Mouse (Mus musculus) urinary bladder, adult 18-20 months (tissue): ENCODE results near the gene Ophn1.
A peak's percentile ranks its signal among the peaks of the same experiment; 100 is the strongest.

Experiments
- DNase-seq, 2 experiments: peaks; one replicate each; pipeline ENCODE4 v3.0.0; 2022; ENCODE audit warnings: low spot score in 2 of 2, mixed read lengths in 2 of 2

Gene Ophn1

GRCm38 (mm10) chrX:98890406-98891116, at the start of gene Ophn1:
Gene Ophn1, minus strand, starts transcription at chrX:98891025.
- peak; percentile 57 to 58 for DNase-seq

DNA sequence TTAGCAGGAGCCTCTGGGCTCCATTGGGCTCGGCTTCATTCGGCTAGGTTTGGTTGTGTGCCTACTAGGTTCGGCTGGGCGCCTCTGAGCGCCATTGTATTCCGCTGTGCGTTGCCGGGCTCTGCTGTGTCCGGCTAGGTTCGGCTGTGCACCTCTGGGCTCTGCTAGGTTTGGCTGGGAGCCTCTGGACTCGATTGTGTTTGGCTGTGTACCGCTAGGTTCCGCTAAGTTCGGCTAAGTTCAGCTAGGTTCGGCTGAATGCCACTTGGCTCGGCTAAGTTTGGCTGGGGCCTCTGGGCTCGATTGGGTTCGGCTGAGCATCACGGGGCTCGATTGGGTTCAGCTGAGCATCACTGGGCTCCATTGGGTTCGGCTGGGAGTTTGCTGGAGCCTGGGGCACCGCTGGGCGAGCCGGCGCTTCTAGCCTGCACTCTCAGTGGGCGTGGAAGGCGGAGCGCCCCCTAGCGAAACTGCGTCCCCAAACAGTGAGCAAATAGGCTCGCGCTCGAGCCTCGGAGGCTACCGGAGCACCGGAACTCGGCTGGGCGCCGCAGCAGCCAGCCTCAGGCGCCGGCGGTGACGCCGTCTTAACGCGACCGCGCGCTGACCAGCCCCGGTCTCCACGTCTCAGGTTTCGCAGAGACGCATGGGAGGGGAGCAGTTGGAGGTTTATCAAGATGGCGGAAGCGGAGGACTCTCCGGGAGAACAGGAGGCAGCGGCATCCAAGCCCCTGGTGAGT, 46.9 kb upstream of the Ophn1 start:
- DNase-seq = peak; percentile 82 to 87

- peak; percentile 93 to 95 for DNase-seq
Observed at GRCm38 (mm10) chrX:98936707-98937554, 46.1 kb upstream of the Ophn1 start.

GRCm38 (mm10) chrX:98936101-98936500, 45.3 kb upstream of the Ophn1 start, which contains the start of gene Yipf6:
Gene Yipf6, plus strand, starts transcription at chrX:98936316.
- DNase-seq = no peak

DNA sequence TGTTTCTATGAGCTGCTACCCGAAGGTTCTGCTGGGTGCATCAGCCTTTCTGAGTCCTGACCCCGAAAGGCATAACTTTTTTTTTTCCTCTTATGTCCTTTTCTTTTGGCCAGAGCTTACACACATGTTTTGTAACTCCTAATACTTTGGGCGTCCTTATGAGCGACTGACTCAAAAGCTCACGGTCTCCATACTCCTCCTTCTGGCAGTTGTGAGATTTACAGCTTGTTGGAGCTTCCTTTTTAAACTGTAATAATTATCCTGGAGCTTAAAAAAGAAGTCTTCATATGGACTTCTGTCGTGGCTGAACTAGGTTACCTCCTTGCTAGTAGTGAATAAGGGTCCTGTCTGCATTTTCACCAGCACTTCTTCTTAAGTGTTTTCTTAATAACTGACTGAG, 28.6 kb upstream of the Ophn1 start:
- DNase-seq = no peak

GRCm38 (mm10) chrX:98908910-98909309, 18.1 kb upstream of the Ophn1 start:
- no peak for DNase-seq

- no peak for DNase-seq
Observed at GRCm38 (mm10) chrX:98904226-98904625, 13.4 kb upstream of the Ophn1 start.

DNA sequence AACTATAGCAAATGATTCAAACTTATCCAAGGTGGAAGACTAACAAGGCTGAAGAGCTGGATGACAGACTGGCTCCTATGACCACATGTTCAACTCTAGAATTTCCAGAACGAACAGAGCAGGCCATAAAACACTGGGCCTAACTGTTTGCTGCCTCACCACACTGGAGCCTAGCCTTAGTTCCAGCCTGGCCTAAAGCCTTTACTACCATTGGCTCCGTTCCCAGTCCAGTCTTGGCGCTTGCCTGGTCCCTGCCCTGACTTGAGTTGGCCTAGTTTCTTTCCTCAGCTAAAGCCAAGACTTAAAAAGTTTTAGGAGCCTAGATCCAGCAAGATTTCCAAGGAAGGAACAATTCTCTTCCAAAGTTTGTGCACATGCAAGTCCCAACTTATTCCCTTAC, 7.5 kb upstream of the Ophn1 start:
- peak in 1 of 2 experiments; percentile 47 for DNase-seq

DNA sequence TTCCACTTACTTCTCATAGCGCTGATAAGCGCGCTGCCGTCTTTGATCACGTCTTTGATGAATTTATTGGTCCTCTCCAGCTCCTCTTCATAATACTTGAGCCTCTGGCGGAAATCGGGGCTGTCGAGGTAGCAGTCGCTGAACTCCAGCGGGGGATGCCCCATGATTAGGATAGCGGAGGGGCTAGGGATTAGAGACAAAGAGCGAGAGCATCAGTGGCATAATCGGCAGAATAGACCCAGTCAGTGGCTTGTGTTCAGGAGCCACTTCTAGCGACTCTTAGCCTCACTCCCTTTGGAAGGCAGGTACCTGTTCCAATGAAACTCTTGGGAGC, 786 bp downstream of the Ophn1 start:
- DNase-seq = no peak

DNA sequence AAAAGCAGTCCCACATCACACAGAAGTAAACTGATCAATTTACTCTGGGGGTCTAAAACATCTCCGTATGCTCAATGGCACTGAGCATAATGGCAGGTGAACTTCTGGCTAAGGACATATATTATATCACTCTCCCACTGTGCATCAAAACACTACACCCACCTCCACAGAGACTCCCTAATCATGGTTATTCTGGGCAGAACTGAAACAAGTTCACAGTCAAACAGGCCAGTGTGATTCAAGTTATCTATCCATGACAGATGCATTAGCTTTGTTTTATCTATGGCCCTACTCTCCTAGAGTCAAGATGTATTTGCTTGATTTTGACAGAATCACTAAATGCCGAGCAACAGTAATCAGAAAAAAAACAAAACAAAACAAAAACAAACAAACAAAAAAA, 8.8 kb downstream of the Ophn1 start:
- DNase-seq = no peak

DNA sequence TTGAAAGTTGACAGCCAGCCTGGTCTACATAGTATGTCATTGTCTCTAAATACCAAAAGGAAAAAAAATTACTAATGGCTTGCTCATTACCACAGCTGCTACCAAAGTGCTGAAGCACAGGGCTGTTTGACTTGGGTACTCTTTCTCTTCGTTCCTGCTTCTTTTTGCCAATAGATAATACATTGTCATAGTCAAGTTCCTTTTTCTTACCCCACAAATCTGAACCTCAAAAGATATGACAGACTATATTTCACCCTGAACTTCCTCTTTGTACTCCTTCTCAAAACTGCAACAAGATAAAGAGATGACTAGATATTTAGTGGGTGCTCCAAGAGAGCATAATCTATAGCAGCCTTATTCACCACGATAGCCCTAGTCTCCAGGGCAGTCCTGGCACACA, 9.7 kb downstream of the Ophn1 start:
- DNase-seq = no peak

GRCm38 (mm10) chrX:98880314-98880713, 10.5 kb downstream of the Ophn1 start:
- DNase-seq = no peak

- no peak for DNase-seq
Observed at GRCm38 (mm10) chrX:98875144-98875543, 15.7 kb downstream of the Ophn1 start.

- no peak for DNase-seq
Observed at GRCm38 (mm10) chrX:98874086-98874485, 16.7 kb downstream of the Ophn1 start.

DNA sequence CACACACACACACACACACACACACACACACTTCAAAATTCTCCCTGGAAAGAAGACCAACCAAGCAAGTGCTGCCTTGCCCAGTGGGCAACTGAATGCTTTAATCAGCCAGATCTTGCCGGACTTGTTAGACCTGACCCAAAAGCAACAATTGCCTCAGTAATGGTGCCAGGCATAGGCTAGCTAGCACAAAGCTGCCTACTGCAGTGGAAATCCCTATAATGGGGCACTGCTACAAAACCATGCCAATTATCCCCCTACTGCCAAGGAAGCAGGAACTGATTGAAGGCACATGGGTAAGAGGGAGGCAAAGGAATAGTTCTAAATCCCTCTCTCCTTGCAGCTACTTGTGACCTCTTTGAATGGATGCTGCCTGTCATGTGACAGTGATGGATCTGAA, 18.8 kb downstream of the Ophn1 start:
- peak; percentile 7 to 33 for DNase-seq

- no peak for DNase-seq
Observed at GRCm38 (mm10) chrX:98870541-98870940, 20.3 kb downstream of the Ophn1 start.

DNA sequence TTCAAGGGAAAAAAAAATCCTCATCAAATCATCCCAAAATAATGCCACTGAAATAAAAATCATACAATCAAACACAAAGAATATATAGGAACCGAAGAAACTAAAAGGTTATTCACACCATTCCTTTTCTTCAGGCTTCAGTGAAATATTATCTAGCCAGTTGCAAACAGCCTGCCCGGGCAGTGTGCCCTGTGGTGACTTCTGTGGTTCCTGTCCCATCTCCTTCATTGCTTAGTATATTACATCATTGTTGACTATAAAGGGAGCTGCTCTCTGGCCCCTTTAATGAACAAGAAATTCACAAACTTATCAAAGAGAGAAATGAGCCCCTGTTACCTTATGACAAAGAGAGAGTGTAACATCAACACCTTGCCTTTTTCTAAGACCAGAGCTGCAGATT, 21.1 kb downstream of the Ophn1 start:
- DNase-seq = no peak

GRCm38 (mm10) chrX:98869165-98869564, 21.7 kb downstream of the Ophn1 start:
- DNase-seq = no peak

DNA sequence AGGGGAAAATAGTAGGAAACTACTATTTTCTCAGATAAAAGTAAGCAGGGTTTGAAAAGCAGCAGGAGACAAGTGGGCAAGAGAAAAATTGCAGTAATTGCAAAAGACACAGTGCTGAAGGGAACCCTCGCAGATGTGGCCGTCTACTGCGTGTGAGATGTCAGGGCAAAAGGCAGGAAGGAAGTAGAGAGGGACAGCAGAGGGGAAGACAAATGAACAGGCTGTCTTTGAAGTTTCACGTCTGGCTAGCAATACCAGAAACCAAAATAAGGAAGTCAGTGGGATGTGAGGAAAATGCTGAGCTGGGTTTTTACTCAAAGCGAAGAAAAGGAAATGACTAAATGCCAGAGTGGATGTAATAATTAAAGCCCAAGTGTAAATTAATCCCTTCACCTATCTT, 30.7 kb downstream of the Ophn1 start:
- no peak for DNase-seq

GRCm38 (mm10) chrX:98856046-98856445, 34.8 kb downstream of the Ophn1 start:
- peak in 1 of 2 experiments; percentile 45 for DNase-seq

DNA sequence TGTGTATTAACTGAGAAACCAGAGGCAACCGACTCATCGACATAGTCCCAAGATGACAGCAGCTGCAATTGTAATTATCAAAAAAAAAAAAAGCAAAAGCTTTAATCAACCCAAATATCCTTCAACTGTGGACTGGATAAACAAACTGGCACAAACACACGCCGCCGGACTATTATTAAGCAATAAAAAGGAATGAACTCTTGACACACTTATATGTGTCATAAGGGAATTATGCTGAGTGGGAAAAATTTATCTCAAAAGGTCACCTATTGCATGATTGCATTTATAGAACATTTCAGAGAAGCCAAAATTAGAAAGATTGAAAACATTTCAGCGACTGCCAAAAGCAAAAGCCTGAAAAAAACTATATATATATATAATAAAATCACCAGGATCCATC, 40.0 kb downstream of the Ophn1 start:
- DNase-seq = no peak

DNA sequence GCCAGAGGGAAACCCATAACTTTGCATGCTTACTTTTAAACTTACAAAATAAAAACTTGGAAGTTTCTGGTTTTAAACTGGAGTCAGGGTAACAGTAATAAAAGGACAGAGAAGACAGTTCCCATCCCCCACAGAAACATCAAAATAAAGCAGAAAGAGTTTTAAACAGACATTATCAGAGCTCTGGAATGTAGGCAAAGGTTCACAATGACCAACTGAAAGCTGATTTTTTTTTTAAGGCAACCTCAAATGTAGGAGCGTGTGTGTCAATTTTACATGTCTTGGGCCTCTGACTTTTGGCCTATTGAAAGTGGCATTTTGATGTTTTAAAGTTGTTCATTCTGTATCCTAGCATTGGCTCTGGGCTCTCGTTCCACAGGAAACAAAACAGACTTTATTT, 49.2 kb downstream of the Ophn1 start:
- no peak for DNase-seq
